Mouse (Mus musculus) kidney, postnatal 14 days (tissue): Measurements from ENCODE around the gene Tbxas1.

Experiments
- DNase-seq: peaks from one replicate; pipeline ENCODE4 v3.0.0; 2022; ENCODE audit warnings: mixed read lengths

Tbxas1 gene

GRCm38 (mm10) chr6:38875258-38876070 lies at the start of gene Tbxas1:
TSS of gene Tbxas1 (plus strand) at chr6:38875404.
- peak; percentile 70 for DNase-seq

- no peak for DNase-seq
Measured at GRCm38 (mm10) chr6:38825886-38826285, 49.3 kb upstream of the Tbxas1 start.

GRCm38 (mm10) chr6:38826857-38827256 lies 48.3 kb upstream of the Tbxas1 start:
- no peak for DNase-seq

- DNase-seq = no peak
Measured at GRCm38 (mm10) chr6:38827435-38827834, 47.8 kb upstream of the Tbxas1 start.

- no peak for DNase-seq
Measured at GRCm38 (mm10) chr6:38828211-38828610, 47.0 kb upstream of the Tbxas1 start.

- DNase-seq = no peak
Measured at GRCm38 (mm10) chr6:38829452-38829851, 45.8 kb upstream of the Tbxas1 start.

GRCm38 (mm10) chr6:38833721-38834120 lies 41.5 kb upstream of the Tbxas1 start:
- DNase-seq = no peak

- no peak for DNase-seq
Measured at GRCm38 (mm10) chr6:38834727-38835126, 40.5 kb upstream of the Tbxas1 start.

- no peak for DNase-seq
Measured at GRCm38 (mm10) chr6:38835217-38835616, 40.0 kb upstream of the Tbxas1 start.

GRCm38 (mm10) chr6:38838061-38838460 lies 37.1 kb upstream of the Tbxas1 start:
- DNase-seq = no peak

- DNase-seq = no peak
Measured at GRCm38 (mm10) chr6:38839891-38840290, 35.3 kb upstream of the Tbxas1 start.

- no peak for DNase-seq
Measured at GRCm38 (mm10) chr6:38840380-38840779, 34.8 kb upstream of the Tbxas1 start.

GRCm38 (mm10) chr6:38840780-38841179 lies 34.4 kb upstream of the Tbxas1 start:
- no peak for DNase-seq

GRCm38 (mm10) chr6:38841551-38841950 lies 33.7 kb upstream of the Tbxas1 start:
- no peak for DNase-seq

GRCm38 (mm10) chr6:38845117-38845516 lies 30.1 kb upstream of the Tbxas1 start:
- DNase-seq = no peak

- no peak for DNase-seq
Measured at GRCm38 (mm10) chr6:38845876-38846275, 29.3 kb upstream of the Tbxas1 start.

- no peak for DNase-seq
Measured at GRCm38 (mm10) chr6:38846330-38847195, 28.6 kb upstream of the Tbxas1 start.

GRCm38 (mm10) chr6:38847447-38847846 lies 27.8 kb upstream of the Tbxas1 start:
- peak; percentile 55 for DNase-seq

GRCm38 (mm10) chr6:38847958-38848910 lies 27.0 kb upstream of the Tbxas1 start:
- no peak for DNase-seq

GRCm38 (mm10) chr6:38850715-38851259 lies 24.4 kb upstream of the Tbxas1 start:
- DNase-seq = no peak

GRCm38 (mm10) chr6:38851740-38852139 lies 23.5 kb upstream of the Tbxas1 start:
- no peak for DNase-seq

- no peak for DNase-seq
Measured at GRCm38 (mm10) chr6:38853561-38853992, 21.6 kb upstream of the Tbxas1 start.
